Mouse (Mus musculus) CD8-positive naive resting alpha-beta T cell, adult 2 months (primary cell): ENCODE data around the gene Usp7.

Experiments
- DNase-seq, 2 experiments: peaks; one replicate each; pipeline ENCODE4 v3.0.0; 2022; ENCODE audit warnings: low read depth in 2 of 2, low spot score in 2 of 2

Gene Usp7

DNA sequence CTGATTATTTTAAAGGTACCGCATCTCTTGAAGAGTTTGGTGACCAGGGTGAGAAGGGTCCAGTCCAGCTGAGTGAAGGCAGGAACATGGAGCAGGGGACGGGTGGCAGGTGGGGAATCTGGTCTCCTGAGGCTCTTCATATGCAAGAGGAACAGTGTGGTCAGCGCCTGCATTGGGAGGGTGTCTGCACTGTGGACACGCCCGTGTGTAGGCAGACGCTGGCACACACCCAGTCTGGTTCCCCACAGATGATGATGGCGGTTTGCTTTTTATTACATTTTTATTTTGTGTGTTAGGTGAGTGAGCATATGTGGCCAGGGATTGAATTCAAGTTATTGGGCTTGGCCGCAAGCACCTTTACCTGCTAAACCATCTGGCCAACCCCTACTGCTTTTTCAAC, 116.5 kb downstream of the Usp7 start:
- DNase-seq: no peak

DNA sequence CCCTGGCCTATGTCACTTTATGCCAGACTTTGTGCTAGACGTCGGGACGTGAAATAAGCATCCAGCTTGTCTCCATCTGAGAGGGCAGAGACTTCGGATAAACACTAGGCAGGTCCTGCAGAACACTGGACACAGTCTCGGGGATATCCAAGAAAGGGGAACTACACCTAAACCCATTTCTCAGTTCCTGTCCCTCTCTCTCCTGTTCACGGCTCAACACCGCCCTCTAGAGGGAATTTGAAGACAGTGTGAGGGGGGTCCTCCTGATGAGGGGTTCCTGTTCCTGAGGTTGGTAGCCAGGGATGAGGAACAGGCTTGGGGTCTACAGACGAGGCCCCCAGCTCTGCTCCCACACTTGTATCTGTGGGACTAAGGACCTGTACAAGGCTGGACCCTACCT, 117.9 kb downstream of the Usp7 start:
- DNase-seq: peak; percentile 42 to 61

DNA sequence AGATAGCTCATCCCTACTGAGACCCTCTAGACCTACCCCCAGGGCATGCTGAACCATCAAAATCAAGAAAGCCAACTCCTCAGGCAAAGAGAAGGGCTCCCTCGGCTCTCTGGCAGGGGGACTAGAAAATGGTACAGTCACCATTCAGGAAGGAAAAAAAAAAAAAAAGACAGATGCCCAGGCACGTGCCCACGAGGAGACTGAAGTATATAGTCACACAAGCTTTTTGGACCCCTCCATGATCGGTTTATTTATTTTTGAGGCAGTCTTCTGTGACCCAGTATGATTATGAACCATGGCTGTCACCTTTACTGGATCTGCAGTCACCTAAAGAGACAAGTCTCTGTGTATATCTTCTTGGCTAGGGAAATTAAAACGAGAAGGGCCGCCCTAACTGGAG, 118.8 kb downstream of the Usp7 start:
- DNase-seq: no peak

GRCm38 (mm10) chr16:8672811-8673210, 119.3 kb downstream of the Usp7 start:
- DNase-seq: no peak

GRCm38 (mm10) chr16:8672350-8672687, 119.8 kb downstream of the Usp7 start:
- no peak for DNase-seq

- DNase-seq: peak; percentile 82 to 84
Observed at GRCm38 (mm10) chr16:8671551-8672349, 120.4 kb downstream of the Usp7 start, which contains the start of gene Carhsp1. Gene Carhsp1, minus strand, starts transcription at chr16:8672155.

- no peak for DNase-seq
Observed at GRCm38 (mm10) chr16:8670041-8671035, 121.8 kb downstream of the Usp7 start.

- no peak for DNase-seq
Observed at GRCm38 (mm10) chr16:8669432-8669831, 122.7 kb downstream of the Usp7 start.

GRCm38 (mm10) chr16:8668386-8668785, 123.7 kb downstream of the Usp7 start:
- no peak for DNase-seq

DNA sequence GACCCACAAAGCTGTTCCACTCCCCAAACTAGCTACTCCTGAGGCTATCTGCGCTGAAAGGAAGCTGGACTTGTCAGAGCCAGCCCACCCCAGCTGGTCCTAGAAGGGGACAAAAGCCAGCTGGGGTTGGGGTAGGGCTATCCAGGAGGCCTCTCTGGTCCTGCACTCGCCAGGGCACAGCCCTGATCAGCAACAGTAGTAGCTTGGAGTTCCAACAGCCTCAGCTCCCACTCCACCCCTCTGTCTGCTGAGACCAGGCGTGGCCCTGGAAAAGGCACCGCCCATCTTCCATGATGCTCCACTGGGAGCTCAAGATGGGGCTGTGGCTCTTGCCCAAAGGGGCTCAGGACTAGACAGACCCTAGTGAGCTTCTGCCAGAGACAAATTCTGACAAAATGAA, 124.3 kb downstream of the Usp7 start:
- no peak for DNase-seq

DNA sequence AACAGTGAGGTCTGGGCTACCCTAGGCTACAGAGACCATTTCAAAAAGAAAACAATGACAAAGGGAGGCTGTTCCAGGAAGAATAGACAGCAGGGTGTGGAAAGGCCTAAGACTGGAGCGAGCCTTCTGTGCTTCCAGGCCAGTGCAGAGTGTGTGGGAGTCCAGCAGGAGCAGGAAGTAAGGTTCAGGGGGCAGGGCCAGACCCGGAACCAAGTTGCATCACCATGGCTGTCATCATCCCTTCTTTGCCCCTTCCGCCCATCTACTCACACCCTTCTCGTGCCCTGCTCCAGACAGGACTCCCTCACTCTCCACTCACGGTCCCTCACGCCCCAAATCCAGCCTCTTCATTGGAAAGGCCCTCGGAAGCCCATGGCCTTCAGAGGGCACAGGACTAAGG, 124.8 kb downstream of the Usp7 start:
- no peak for DNase-seq

- DNase-seq: no peak
Observed at GRCm38 (mm10) chr16:8666452-8666851, 125.7 kb downstream of the Usp7 start.

DNA sequence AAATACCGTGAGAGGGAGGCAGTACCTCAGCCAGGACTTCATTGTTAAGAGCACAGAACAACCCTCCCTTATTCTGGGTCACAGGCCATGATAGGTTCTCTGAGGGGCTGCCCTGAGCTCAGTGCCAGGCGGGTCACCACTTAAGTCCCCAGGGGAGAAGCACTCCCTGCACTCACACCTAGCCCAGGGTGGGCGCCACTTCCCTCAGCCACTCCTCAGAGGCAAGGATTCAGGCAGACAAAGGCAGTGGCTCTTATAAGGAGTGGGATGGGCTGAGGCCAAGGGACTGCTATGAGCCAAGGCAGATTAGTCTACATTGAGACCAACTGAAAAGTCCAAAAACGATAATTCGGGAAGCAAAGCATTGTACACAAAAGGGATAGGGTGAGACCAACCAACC, 126.7 kb downstream of the Usp7 start:
- no peak for DNase-seq

GRCm38 (mm10) chr16:8663606-8664539, 128.2 kb downstream of the Usp7 start:
- no peak for DNase-seq

DNA sequence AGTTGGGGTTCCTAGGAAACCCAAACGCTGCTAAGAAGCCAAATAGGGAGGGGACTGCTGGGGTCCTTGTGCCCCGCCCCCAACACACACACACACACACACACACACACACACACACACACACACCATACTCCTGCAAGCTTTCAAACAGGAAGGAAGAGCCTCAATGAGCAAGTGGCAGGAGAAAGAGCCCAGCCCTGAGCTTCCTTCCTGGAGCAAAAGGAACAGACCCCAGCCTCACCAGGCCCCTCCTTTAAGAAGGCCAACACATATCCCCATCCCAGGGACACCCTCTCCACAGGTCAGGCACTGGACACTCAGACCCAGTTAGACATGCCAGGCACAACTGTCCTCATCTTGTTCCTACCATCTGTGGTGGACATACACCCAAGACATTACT, 129.1 kb downstream of the Usp7 start:
- DNase-seq: no peak

DNA sequence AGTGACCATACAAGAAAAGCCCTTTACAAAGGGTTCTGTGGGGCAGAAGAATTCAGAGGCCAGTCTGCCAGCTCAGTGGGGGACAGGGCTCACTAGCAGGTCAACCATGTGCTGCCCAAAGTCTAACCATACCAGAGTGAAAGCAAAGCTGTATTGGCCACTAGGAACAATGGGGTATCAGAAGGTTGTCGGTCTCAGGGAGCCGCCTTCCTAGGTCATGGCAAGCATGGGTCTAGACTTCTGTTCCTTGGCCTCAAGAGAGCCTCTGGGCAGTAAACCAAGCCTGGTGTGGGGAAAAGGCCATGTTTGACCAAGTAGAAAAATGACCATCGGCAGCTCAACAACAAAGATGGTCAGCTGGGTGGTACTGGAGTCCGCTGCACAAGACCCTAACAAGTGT, 133.3 kb downstream of the Usp7 start:
- DNase-seq: no peak

DNA sequence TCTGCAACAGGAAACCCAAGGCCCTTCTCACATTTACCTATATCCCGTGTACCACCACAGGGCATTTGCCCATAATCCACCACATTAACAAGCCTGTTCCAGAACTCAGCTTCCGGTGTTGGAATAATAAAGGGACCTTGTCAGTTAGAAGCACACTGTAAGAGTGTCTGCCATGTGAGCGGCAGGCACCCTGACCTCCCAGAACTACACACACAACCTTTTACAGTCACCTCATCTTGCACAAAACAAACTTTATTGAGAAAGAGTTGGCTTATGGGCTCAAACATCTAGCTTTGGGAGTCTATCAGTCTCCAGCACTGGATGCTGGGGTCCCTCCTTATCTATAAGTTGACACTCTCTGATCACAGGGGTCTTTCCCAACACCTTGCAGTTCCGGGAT, 133.8 kb downstream of the Usp7 start:
- DNase-seq: no peak

DNA sequence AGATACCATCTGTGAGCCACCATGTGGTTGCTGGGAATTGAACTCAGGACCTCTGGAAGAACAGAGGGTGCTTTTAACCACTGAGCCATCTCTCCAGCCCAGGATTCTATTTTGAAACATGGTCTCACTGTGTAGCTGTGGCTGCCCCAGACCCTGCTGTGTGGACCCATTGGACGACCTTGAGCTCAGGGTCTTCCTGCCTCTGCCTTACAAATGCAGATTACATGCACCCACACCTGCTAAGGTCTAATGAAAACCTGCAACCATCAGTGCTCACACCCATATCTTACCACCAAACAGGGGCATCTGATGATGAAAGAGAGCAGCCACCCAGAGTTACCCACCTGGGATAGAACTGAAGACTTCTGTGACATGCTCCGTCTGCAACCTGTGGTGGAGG, 135.9 kb downstream of the Usp7 start:
- DNase-seq: no peak

DNA sequence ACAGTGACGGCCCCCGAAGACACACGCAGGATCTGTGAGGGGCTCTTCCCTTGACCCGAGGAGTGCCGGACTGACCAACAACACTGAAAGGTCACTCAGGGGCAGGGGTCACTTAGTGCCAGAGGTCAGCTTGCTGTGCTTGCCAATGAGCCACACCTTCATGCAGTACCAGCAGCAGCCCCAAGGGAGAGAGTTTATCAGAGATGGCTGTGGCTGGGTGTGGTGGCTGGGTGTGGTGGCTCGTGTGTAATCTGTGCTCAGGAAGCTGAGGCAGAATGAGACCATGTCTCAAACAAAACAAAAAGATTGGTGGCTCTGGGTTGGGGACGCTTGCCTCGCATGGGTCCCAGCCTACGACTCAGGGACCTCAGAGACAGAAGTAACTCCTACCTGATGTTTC, 136.5 kb downstream of the Usp7 start:
- DNase-seq: no peak

DNA sequence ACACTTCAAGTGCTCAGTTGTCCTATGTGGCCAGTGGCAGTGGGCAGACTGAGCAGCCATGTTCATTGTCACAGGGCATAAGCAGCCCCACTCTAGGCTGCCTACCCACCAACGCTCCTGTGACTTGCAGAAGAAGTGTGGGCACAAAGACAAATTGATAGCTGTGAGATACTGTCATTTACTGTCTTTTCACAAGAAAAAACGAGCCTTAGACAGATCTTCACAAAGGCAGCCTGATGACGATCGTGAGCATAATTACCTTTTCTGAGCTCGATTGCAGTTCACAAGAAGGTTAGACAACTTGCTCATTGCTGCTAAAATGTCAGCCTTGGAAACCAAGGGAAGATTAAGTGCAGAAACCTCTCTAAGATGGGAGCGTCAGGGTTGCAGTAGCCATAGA, 137.0 kb downstream of the Usp7 start:
- DNase-seq: no peak

DNA sequence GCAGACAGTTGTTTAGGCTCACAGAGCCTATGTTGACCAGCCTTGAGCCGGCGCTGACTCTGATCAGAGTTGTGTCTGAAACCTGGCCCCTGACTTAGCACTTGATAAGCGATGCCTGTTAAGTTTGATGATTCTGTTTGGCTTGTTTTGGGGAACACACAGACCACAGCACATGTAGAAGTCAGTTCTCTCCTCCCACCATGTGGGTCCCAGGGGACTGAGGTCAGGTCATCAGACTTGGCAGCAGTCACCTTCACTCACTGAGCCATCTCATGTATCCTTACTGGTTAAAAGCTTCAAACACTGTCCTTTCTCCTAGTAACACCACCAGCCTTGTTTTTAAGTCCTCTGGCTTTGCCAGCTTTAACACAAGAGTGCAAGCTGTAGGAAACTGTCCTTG, 142.1 kb downstream of the Usp7 start:
- DNase-seq: no peak
